Mouse (Mus musculus) lung, postnatal 0 days (tissue): ENCODE data around the gene Hepacam.

Source experiments
- CTCF ChIP-seq: IDR thresholded peaks from 2 replicates; pipeline ENCODE4 v1.5.1; 2016; ENCODE audit warnings: antibody characterized with exemption, mild to moderate bottlenecking
- EP300 ChIP-seq: IDR thresholded peaks from 2 replicates; pipeline ENCODE4 v1.6.1; 2016; ENCODE audit warnings: antibody characterized with exemption, mild to moderate bottlenecking, control low read depth

DNA sequence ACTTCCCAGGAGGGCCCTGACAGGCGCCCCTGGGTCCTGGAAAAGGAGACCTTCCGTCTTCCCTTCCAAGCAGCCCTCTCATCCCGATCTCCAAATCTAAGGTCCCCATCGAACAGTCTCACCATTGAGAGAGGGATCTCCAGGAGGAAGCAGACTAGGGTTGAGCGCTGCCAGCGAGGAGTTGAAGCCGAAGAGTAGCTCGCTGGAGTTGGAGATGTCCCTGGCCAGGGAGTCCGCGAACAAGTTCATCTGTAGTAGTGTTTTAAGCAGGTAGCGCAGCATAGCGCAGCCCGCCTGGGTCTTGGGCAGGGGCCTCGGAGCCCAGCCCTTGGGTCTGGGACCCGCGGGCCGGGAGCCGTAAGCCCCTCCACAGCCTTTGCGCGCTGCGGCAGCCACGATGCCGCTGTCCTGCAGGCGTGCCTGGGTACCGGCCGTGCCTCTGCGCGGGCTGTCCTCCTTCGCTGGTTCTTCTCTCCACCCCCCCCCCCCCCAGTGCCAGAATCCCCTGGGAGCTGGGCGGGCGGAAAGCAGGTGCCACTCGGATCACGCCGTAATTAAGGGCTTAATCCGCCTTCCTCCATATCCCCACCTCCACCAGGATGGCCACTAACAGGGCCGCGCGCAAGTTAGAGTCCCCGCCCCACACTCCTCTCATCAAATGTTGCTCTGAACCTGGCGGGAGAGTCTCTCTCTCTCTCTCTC is 65.7 kb downstream of the Hepacam start, which contains the start of gene Robo3:
- TF ChIP-seq CTCF (no peak), EP300 (no peak)
